Comparison of ENCODE assay signal across 8 mouse cellular contexts in genomic region chr5:107723541-107724511, GRCm38 (mm10). TPM values are rescaled to one million over a fixed set of nuclear protein-coding genes. Genes with fewer than 3 reads are reported as not detected.
DNase-seq lines count a peak whose midpoint lies in the region; ATAC-seq and TF ChIP-seq lines count a peak whose summit lies in the region.

No protein-coding gene starts in this region.

- no peak for ATAC-seq in forebrain, embryonic 12.5 days (ENCODE audit: low FRiP score)
- peak; percentile 48 for ATAC-seq in intestine, embryonic 15.5 days
- ATAC-seq in stomach, embryonic 15.5 days (ENCODE audit: insufficient read depth, low FRiP score, low read depth) = peak; percentile 54; the same call in 1 of the 2 replicates

- peaks cover 51% of the 10 kb centered on the region for H3K4me1 ChIP-seq in E14TG2a.4 (replicated peaks; ENCODE audit: low read depth, low read length)
- peaks cover 50% of the 10 kb centered on the region for H3K4me1 ChIP-seq in forebrain, embryonic 12.5 days
- H3K4me1 ChIP-seq in intestine, embryonic 15.5 days (replicated peaks) = peaks cover 54% of the 10 kb centered on the region
- H3K4me1 ChIP-seq in stomach, embryonic 15.5 days = peaks cover 60% of the 10 kb centered on the region

- WGBS in forebrain, embryonic 12.5 days = under 1% methylated on average over 49 of the region's 49 CpGs
- WGBS in intestine, embryonic 15.5 days = 1% methylated on average over 49 of the region's 49 CpGs
- 1% methylated on average over 49 of the region's 49 CpGs for whole genome bisulfite sequencing in stomach, embryonic 15.5 days

- no peak overlapping the region for H3K9ac ChIP-seq in forebrain, embryonic 12.5 days
- H3K9ac ChIP-seq in intestine, embryonic 15.5 days = 0 out of 2 replicates have a peak overlapping the region, but pooled peaks have one; percentile 2
- H3K9ac ChIP-seq in stomach, embryonic 15.5 days = no peak overlapping the region

- peak overlapping the region; percentile 43 for H3K4me3 ChIP-seq in E14TG2a.4 (replicated peaks; ENCODE audit: low read length)
- peak overlapping the region; percentile 14 for H3K4me3 ChIP-seq in forebrain, embryonic 12.5 days (replicated peaks)
- peak overlapping the region; percentile 35 for H3K4me3 ChIP-seq in intestine, embryonic 15.5 days (replicated peaks)
- H3K4me3 ChIP-seq in stomach, embryonic 15.5 days (replicated peaks) = peak overlapping the region; percentile 35

- H3K27ac ChIP-seq in forebrain, embryonic 12.5 days = no peak overlapping the region
- no peak overlapping the region for H3K27ac ChIP-seq in intestine, embryonic 15.5 days
- no peak overlapping the region for H3K27ac ChIP-seq in stomach, embryonic 15.5 days

- peaks cover 96% of the 10 kb centered on the region for H3K27me3 ChIP-seq in E14TG2a.4 (ENCODE audit: insufficient read depth, low read length)
- peaks cover 99% of the 10 kb centered on the region for H3K27me3 ChIP-seq in forebrain, embryonic 12.5 days
- H3K27me3 ChIP-seq in intestine, embryonic 15.5 days (replicated peaks) = peaks cover 90% of the 10 kb centered on the region
- peaks cover 80% of the 10 kb centered on the region for H3K27me3 ChIP-seq in stomach, embryonic 15.5 days (replicated peaks)

- DNase-seq in adrenal gland, postnatal 25 days = peak; percentile 13
- DNase-seq in adrenal gland, postnatal 10 days = no peak
- peak; percentile 18 for DNase-seq in lung, postnatal 10 days
- DNase-seq in ovary, adult 18-20 months (ENCODE audit: low spot score) = no peak

- TF ChIP-seq CTCF in E14TG2a.4 (conservative IDR thresholded peaks at IDR 0.05; ENCODE audit: low read length) = no peak

- H3K9me3 ChIP-seq in E14TG2a.4 (ENCODE audit: low read length) = peaks cover 10% of the 10 kb centered on the region
- no peaks in the 10 kb centered on the region for H3K9me3 ChIP-seq in forebrain, embryonic 12.5 days
- no peaks in the 10 kb centered on the region for H3K9me3 ChIP-seq in intestine, embryonic 15.5 days
- H3K9me3 ChIP-seq in stomach, embryonic 15.5 days = no peaks in the 10 kb centered on the region

- no peaks in the 10 kb centered on the region for H3K36me3 ChIP-seq in E14TG2a.4 (ENCODE audit: insufficient read depth, low read length)
- no peaks in the 10 kb centered on the region for H3K36me3 ChIP-seq in forebrain, embryonic 12.5 days (replicated peaks)
- H3K36me3 ChIP-seq in intestine, embryonic 15.5 days = no peaks in the 10 kb centered on the region
- H3K36me3 ChIP-seq in stomach, embryonic 15.5 days = no peaks in the 10 kb centered on the region

- H3K4me2 ChIP-seq in forebrain, embryonic 12.5 days = peak overlapping the region; percentile 31
- H3K4me2 ChIP-seq in intestine, embryonic 15.5 days (replicated peaks) = peak overlapping the region; percentile 65
- peak overlapping the region; percentile 64 for H3K4me2 ChIP-seq in stomach, embryonic 15.5 days

RNA-seq across cellular contexts. Expression of gene Gfi1, which starts 2.0 kb away (rescaled TPM):
- not detected in 2 replicates for total RNA-seq in adrenal gland, postnatal 25 days (2021)
- total RNA-seq in adrenal gland, postnatal 10 days (2021) = under 1 TPM; 0.42 to 0.45 TPM
- polyA plus RNA-seq in forebrain, embryonic 12.5 days (2016; fragmentation: Nextera tagmentation; extraction: Ambion mirVana) = 0.09 TPM in 1 of 2 replicates, not detected in the other
- polyA plus RNA-seq in intestine, embryonic 15.5 days (2015; fragmentation: Nextera tagmentation; extraction: Ambion mirVana) = 1.2 and 2.2 TPM in 2 replicates
- 1.6 and 2.5 TPM in 2 replicates for polyA plus RNA-seq in stomach, embryonic 15.5 days (2015; fragmentation: Nextera tagmentation; extraction: Ambion mirVana)

Comparison
In these comparisons a context has a peak if more than half of its experiments do, and no peak if none do; other contexts are left out.
1. DNase-seq: peak in adrenal gland, postnatal 25 days (single experiment) and lung, postnatal 10 days (single experiment); none in adrenal gland, postnatal 10 days (single experiment) and ovary, adult 18-20 months (single experiment).
2. Peak in every context shown above with its lines, with median percentiles within 50 percentile points of each other: H3K4me3 ChIP-seq and H3K4me2 ChIP-seq.